Mouse (Mus musculus): Measurements from ENCODE around the gene Rhot1. TPM values are rescaled to one million over a fixed set of nuclear protein-coding genes. Genes with fewer than 3 reads are reported as not detected.

Rhot1 gene
- polyA plus RNA-seq, 1 experiment from 2014 or later: 56.5 TPM

- no peak for ATAC-seq (replicated peaks; ENCODE audit: insufficient number of reproducible peaks, insufficient read depth, low FRiP score, low read depth)
- WGBS: 82% methylated on average over 2 of the region's 2 CpGs
- H3K4me3 ChIP-seq: no peak overlapping the region
- no peak overlapping the region for H3K9ac ChIP-seq
- H3K4me2 ChIP-seq: no peak overlapping the region
- H3K9me3 ChIP-seq (replicated peaks): 0 out of 2 replicates have a peak, but pooled peaks cover 4% of the 10 kb centered on the region
- H3K27ac ChIP-seq: no peak overlapping the region
- H3K36me3 ChIP-seq: no peaks in the 10 kb centered on the region
- H3K27me3 ChIP-seq: peaks cover 31% of the 10 kb centered on the region
- H3K4me1 ChIP-seq (replicated peaks): peaks cover 27% of the 10 kb centered on the region
These were observed 82.2 kb downstream of the Rhot1 start for GRCm38 (mm10) chr11:80291004-80291403.

- Histone ChIP-seq H3K9me3 (replicated peaks) (0 out of 2 replicates have a peak, but pooled peaks cover 4% of the 10 kb centered on the region), H3K4me1 (replicated peaks) (peaks cover 31% of the 10 kb centered on the region), H3K27ac (no peak overlapping the region), H3K27me3 (peaks cover 40% of the 10 kb centered on the region), H3K9ac (no peak overlapping the region), H3K4me3 (no peak overlapping the region), H3K4me2 (no peak overlapping the region), H3K36me3 (no peaks in the 10 kb centered on the region)
- 60% methylated on average over 7 of the region's 7 CpGs for WGBS
- ATAC-seq (replicated peaks; ENCODE audit: insufficient number of reproducible peaks, insufficient read depth, low FRiP score, low read depth): no peak
These were observed 83.6 kb downstream of the Rhot1 start for GRCm38 (mm10) chr11:80292463-80292862.

- no peak for ATAC-seq (replicated peaks; ENCODE audit: insufficient number of reproducible peaks, insufficient read depth, low FRiP score, low read depth)
- Histone ChIP-seq H3K27me3 (peaks cover 58% of the 10 kb centered on the region), H3K4me3 (no peak overlapping the region), H3K4me1 (replicated peaks) (peaks cover 24% of the 10 kb centered on the region), H3K4me2 (no peak overlapping the region), H3K9me3 (replicated peaks) (0 out of 2 replicates have a peak, but pooled peaks cover 4% of the 10 kb centered on the region), H3K9ac (no peak overlapping the region), H3K27ac (no peak overlapping the region), H3K36me3 (no peaks in the 10 kb centered on the region)
- WGBS: 11% methylated on average over 9 of the region's 9 CpGs
These were observed 86.2 kb downstream of the Rhot1 start for GRCm38 (mm10) chr11:80295066-80295465.

GRCm38 (mm10) chr11:80295785-80296184 is 87.0 kb downstream of the Rhot1 start:
- H3K27me3 ChIP-seq: peaks cover 65% of the 10 kb centered on the region
- ATAC-seq (replicated peaks; ENCODE audit: insufficient number of reproducible peaks, insufficient read depth, low FRiP score, low read depth): no peak
- H3K4me1 ChIP-seq (replicated peaks): peaks cover 25% of the 10 kb centered on the region
- no peak overlapping the region for H3K4me2 ChIP-seq
- no peak overlapping the region for H3K27ac ChIP-seq
- H3K9ac ChIP-seq: no peak overlapping the region
- no peak overlapping the region for H3K4me3 ChIP-seq
- WGBS: 16% methylated on average over 14 of the region's 14 CpGs
- H3K9me3 ChIP-seq (replicated peaks): 0 out of 2 replicates have a peak, but pooled peaks cover 4% of the 10 kb centered on the region
- H3K36me3 ChIP-seq: no peaks in the 10 kb centered on the region

GRCm38 (mm10) chr11:80299513-80300235 is 90.9 kb downstream of the Rhot1 start:
- no peak overlapping the region; the same call in 1 of the 2 replicates for H3K4me3 ChIP-seq
- WGBS: 9% methylated on average over 12 of the region's 12 CpGs
- H3K4me2 ChIP-seq: no peak overlapping the region
- ATAC-seq (replicated peaks; ENCODE audit: insufficient number of reproducible peaks, insufficient read depth, low FRiP score, low read depth): no peak
- no peaks in the 10 kb centered on the region for H3K36me3 ChIP-seq
- peaks cover 78% of the 10 kb centered on the region for H3K27me3 ChIP-seq
- peaks cover 49% of the 10 kb centered on the region for H3K4me1 ChIP-seq (replicated peaks)
- no peaks in the 10 kb centered on the region for H3K9me3 ChIP-seq (replicated peaks)
- no peak overlapping the region for H3K9ac ChIP-seq
- H3K27ac ChIP-seq: no peak overlapping the region

- peak; percentile 63 for ATAC-seq (replicated peaks; ENCODE audit: insufficient number of reproducible peaks, insufficient read depth, low FRiP score, low read depth)
- peak within 1 kb of the TSS; percentile 88 for H3K4me2 ChIP-seq
- peak within 1 kb of the TSS; percentile 68 for H3K9ac ChIP-seq
- peak within 1 kb of the TSS; percentile 69 for H3K4me3 ChIP-seq
- peaks cover 70% of the 10 kb centered on the region for H3K27me3 ChIP-seq
- H3K27ac ChIP-seq: peak within 1 kb of the TSS; percentile 10; the same call in 1 of the 2 replicates
- no peaks in the 10 kb centered on the region for H3K36me3 ChIP-seq
- under 1% methylated on average over 63 of the region's 81 CpGs for WGBS
- no peaks in the 10 kb centered on the region for H3K9me3 ChIP-seq (replicated peaks)
- H3K4me1 ChIP-seq (replicated peaks): peaks cover 40% of the 10 kb centered on the region
These were observed 91.9 kb downstream of the Rhot1 start, which contains the start of gene Rhbdl3 for GRCm38 (mm10) chr11:80300551-80301315. Rhbdl3 (plus strand) TSS chr11:80300912.

GRCm38 (mm10) chr11:80301316-80302045 is 92.7 kb downstream of the Rhot1 start:
- Histone ChIP-seq H3K36me3 (no peaks in the 10 kb centered on the region), H3K4me1 (replicated peaks) (peaks cover 33% of the 10 kb centered on the region), H3K27me3 (peaks cover 70% of the 10 kb centered on the region), H3K9me3 (replicated peaks) (no peaks in the 10 kb centered on the region), H3K4me3 (peak overlapping the region; percentile 69), H3K4me2 (peak overlapping the region; percentile 88), H3K9ac (peak overlapping the region; percentile 68), H3K27ac (peak overlapping the region; percentile 10; the same call in 1 of the 2 replicates)
- peak; percentile 32; the same call in 1 of the 2 replicates for ATAC-seq (replicated peaks; ENCODE audit: insufficient number of reproducible peaks, insufficient read depth, low FRiP score, low read depth)
- 0% methylated on average over 49 of the region's 53 CpGs for WGBS

- H3K9ac ChIP-seq: no peak overlapping the region
- H3K36me3 ChIP-seq: no peaks in the 10 kb centered on the region
- WGBS: 1% methylated on average over 9 of the region's 9 CpGs
- no peaks in the 10 kb centered on the region for H3K9me3 ChIP-seq (replicated peaks)
- H3K4me2 ChIP-seq: peak overlapping the region; percentile 88
- H3K27me3 ChIP-seq: peaks cover 68% of the 10 kb centered on the region
- peak overlapping the region; percentile 69 for H3K4me3 ChIP-seq
- ATAC-seq (replicated peaks; ENCODE audit: insufficient number of reproducible peaks, insufficient read depth, low FRiP score, low read depth): no peak
- H3K4me1 ChIP-seq (replicated peaks): peaks cover 33% of the 10 kb centered on the region
- no peak overlapping the region for H3K27ac ChIP-seq
These were observed 93.2 kb downstream of the Rhot1 start for GRCm38 (mm10) chr11:80302046-80302390.

- no peak for ATAC-seq (replicated peaks; ENCODE audit: insufficient number of reproducible peaks, insufficient read depth, low FRiP score, low read depth)
- peak overlapping the region; percentile 88 for H3K4me2 ChIP-seq
- 2% methylated on average over 11 of the region's 11 CpGs for WGBS
These were observed 93.7 kb downstream of the Rhot1 start for GRCm38 (mm10) chr11:80302536-80302935.

GRCm38 (mm10) chr11:80303746-80304145 is 94.9 kb downstream of the Rhot1 start:
- WGBS: 80% methylated on average over 3 of the region's 3 CpGs
- no peak for ATAC-seq (replicated peaks; ENCODE audit: insufficient number of reproducible peaks, insufficient read depth, low FRiP score, low read depth)
- no peak overlapping the region for H3K27ac ChIP-seq
- no peaks in the 10 kb centered on the region for H3K9me3 ChIP-seq (replicated peaks)
- no peak overlapping the region for H3K4me2 ChIP-seq
- peaks cover 53% of the 10 kb centered on the region for H3K27me3 ChIP-seq
- no peak overlapping the region for H3K9ac ChIP-seq
- H3K36me3 ChIP-seq: no peaks in the 10 kb centered on the region
- peaks cover 33% of the 10 kb centered on the region for H3K4me1 ChIP-seq (replicated peaks)
- no peak overlapping the region for H3K4me3 ChIP-seq

More at GRCm38 (mm10) chr11:80302536-80302935, 93.7 kb downstream of the Rhot1 start:
- H3K27me3 ChIP-seq: peaks cover 63% of the 10 kb centered on the region
- H3K9ac ChIP-seq: no peak overlapping the region
- H3K9me3 ChIP-seq (replicated peaks): no peaks in the 10 kb centered on the region
- H3K36me3 ChIP-seq: no peaks in the 10 kb centered on the region
- H3K27ac ChIP-seq: no peak overlapping the region
- H3K4me3 ChIP-seq: peak overlapping the region; percentile 69
- peaks cover 33% of the 10 kb centered on the region for H3K4me1 ChIP-seq (replicated peaks)

GRCm38 (mm10) chr11:80304846-80305245 is 96.0 kb downstream of the Rhot1 start:
- ATAC-seq (replicated peaks; ENCODE audit: insufficient number of reproducible peaks, insufficient read depth, low FRiP score, low read depth): no peak
- H3K36me3 ChIP-seq: no peaks in the 10 kb centered on the region
- H3K9ac ChIP-seq: no peak overlapping the region
- H3K27me3 ChIP-seq: peaks cover 47% of the 10 kb centered on the region
- 67% methylated on average over 10 of the region's 10 CpGs for WGBS
- no peak overlapping the region for H3K4me3 ChIP-seq
- H3K27ac ChIP-seq: no peak overlapping the region
- no peak overlapping the region for H3K4me2 ChIP-seq
- H3K9me3 ChIP-seq (replicated peaks): no peaks in the 10 kb centered on the region
- peaks cover 33% of the 10 kb centered on the region for H3K4me1 ChIP-seq (replicated peaks)

All from heart, embryonic 15.5 days (tissue).